Mouse (Mus musculus): ENCODE measurements around the gene Nol3. TPM values are rescaled to one million over a fixed set of nuclear protein-coding genes. Genes with fewer than 3 reads are reported as not detected.

The Nol3 gene
- total and polyA plus RNA-seq, 2 experiments from 2014 or later, result 2.6 to 6.9 TPM

GRCm38 (mm10) chr8:105241016-105241415, 34.9 kb upstream of the Nol3 start:
- no peak overlapping the region for H3K9ac ChIP-seq (replicated peaks; ENCODE audit: low read length)
- H3K36me3 ChIP-seq (ENCODE audit: insufficient read depth, low read length), result peaks cover 32% of the 10 kb centered on the region
- DNase-seq (ENCODE audit: low spot score), result no peak
- no peak overlapping the region for H3K4me3 ChIP-seq (ENCODE audit: low read length)
- no peak for ATAC-seq
- H3K4me2 ChIP-seq (ENCODE audit: low read depth, low read length), result no peak overlapping the region
- 96% methylated on average over 7 of the region's 7 CpGs for WGBS
- H3K27ac ChIP-seq, result no peak overlapping the region
- no peaks in the 10 kb centered on the region for H3K9me3 ChIP-seq (ENCODE audit: low read length)
- H3K4me1 ChIP-seq (ENCODE audit: insufficient read depth, low read length), result no peaks in the 10 kb centered on the region
- no peak for TF ChIP-seq CTCF (IDR thresholded peaks at IDR 0.05; ENCODE audit: low read depth)
- H3K27me3 ChIP-seq (ENCODE audit: insufficient read depth, low read length), result no peaks in the 10 kb centered on the region

- H3K4me2 ChIP-seq (ENCODE audit: low read depth, low read length), result no peak overlapping the region
- no peak overlapping the region for H3K27ac ChIP-seq
- TF ChIP-seq CTCF (IDR thresholded peaks at IDR 0.05; ENCODE audit: low read depth), result no peak
- no peak overlapping the region for H3K9ac ChIP-seq (replicated peaks; ENCODE audit: low read length)
- peaks cover 41% of the 10 kb centered on the region for H3K36me3 ChIP-seq (ENCODE audit: insufficient read depth, low read length)
- no peaks in the 10 kb centered on the region for H3K27me3 ChIP-seq (ENCODE audit: insufficient read depth, low read length)
- WGBS, result 93% methylated on average over 6 of the region's 6 CpGs
- H3K4me3 ChIP-seq (ENCODE audit: low read length), result no peak overlapping the region
- no peaks in the 10 kb centered on the region for H3K4me1 ChIP-seq (ENCODE audit: insufficient read depth, low read length)
- no peak for DNase-seq (ENCODE audit: low spot score)
- no peaks in the 10 kb centered on the region for H3K9me3 ChIP-seq (ENCODE audit: low read length)
- no peak for ATAC-seq
These were observed 24.0 kb upstream of the Nol3 start for GRCm38 (mm10) chr8:105251954-105252353.

GRCm38 (mm10) chr8:105252680-105253537, 23.0 kb upstream of the Nol3 start:
- DNase-seq (ENCODE audit: low spot score) (no peak), ATAC-seq (no peak)
- no peak for TF ChIP-seq CTCF (IDR thresholded peaks at IDR 0.05; ENCODE audit: low read depth)
- 88% methylated on average over 10 of the region's 10 CpGs for WGBS
- no peak overlapping the region for H3K4me2 ChIP-seq (ENCODE audit: low read depth, low read length)
- H3K27ac ChIP-seq, result no peak overlapping the region
- no peak overlapping the region for H3K9ac ChIP-seq (replicated peaks; ENCODE audit: low read length)
- H3K4me3 ChIP-seq (ENCODE audit: low read length), result no peak overlapping the region
- peaks cover 7% of the 10 kb centered on the region; the same call in 1 of the 2 replicates for H3K27me3 ChIP-seq (ENCODE audit: insufficient read depth, low read length)
- H3K4me1 ChIP-seq (ENCODE audit: insufficient read depth, low read length), result no peaks in the 10 kb centered on the region
- H3K36me3 ChIP-seq (ENCODE audit: insufficient read depth, low read length), result peaks cover 37% of the 10 kb centered on the region
- no peaks in the 10 kb centered on the region for H3K9me3 ChIP-seq (ENCODE audit: low read length)

GRCm38 (mm10) chr8:105253766-105254151, 22.2 kb upstream of the Nol3 start:
- peaks cover 9% of the 10 kb centered on the region; the same call in 1 of the 2 replicates for H3K27me3 ChIP-seq (ENCODE audit: insufficient read depth, low read length)
- peaks cover 35% of the 10 kb centered on the region for H3K36me3 ChIP-seq (ENCODE audit: insufficient read depth, low read length)
- WGBS, result 35% methylated on average over 20 of the region's 20 CpGs
- peak overlapping the region; percentile 99 for H3K4me2 ChIP-seq (ENCODE audit: low read depth, low read length)
- no peak for DNase-seq (ENCODE audit: low spot score)
- no peak for TF ChIP-seq CTCF (IDR thresholded peaks at IDR 0.05; ENCODE audit: low read depth)
- H3K4me1 ChIP-seq (ENCODE audit: insufficient read depth, low read length), result no peaks in the 10 kb centered on the region
- peak overlapping the region; percentile 54; the same call in 1 of the 2 replicates for H3K27ac ChIP-seq
- H3K9me3 ChIP-seq (ENCODE audit: low read length), result no peaks in the 10 kb centered on the region
- ATAC-seq, result peak; percentile 43
- peak overlapping the region; percentile 61 for H3K4me3 ChIP-seq (ENCODE audit: low read length)
- peak overlapping the region; percentile 68; the same call in 1 of the 2 replicates for H3K9ac ChIP-seq (replicated peaks; ENCODE audit: low read length)

- Histone ChIP-seq H3K9me3 (ENCODE audit: low read length) (no peaks in the 10 kb centered on the region), H3K36me3 (ENCODE audit: insufficient read depth, low read length) (peaks cover 29% of the 10 kb centered on the region), H3K27ac (peak overlapping the region; percentile 76), H3K27me3 (ENCODE audit: insufficient read depth, low read length) (peaks cover 9% of the 10 kb centered on the region; the same call in 1 of the 2 replicates), H3K4me2 (ENCODE audit: low read depth, low read length) (peak overlapping the region; percentile 99), H3K4me3 (ENCODE audit: low read length) (peak overlapping the region; percentile 61), H3K4me1 (ENCODE audit: insufficient read depth, low read length) (peaks cover 4% of the 10 kb centered on the region; the same call in 1 of the 2 replicates), H3K9ac (replicated peaks; ENCODE audit: low read length) (peak overlapping the region; percentile 68)
- TF ChIP-seq CTCF (IDR thresholded peaks at IDR 0.05; ENCODE audit: low read depth), result peak; percentile 84
- DNase-seq (ENCODE audit: low spot score) (peak; percentile 94), ATAC-seq (peak; percentile 85)
- under 1% methylated on average over 63 of the region's 74 CpGs for WGBS
These were observed 21.6 kb upstream of the Nol3 start for GRCm38 (mm10) chr8:105254152-105254965.

- ATAC-seq (peak; percentile 30; the same call in 1 of the 2 replicates), DNase-seq (ENCODE audit: low spot score) (peak; percentile 38)
- peak within 1 kb of the TSS; percentile 68 for H3K9ac ChIP-seq (replicated peaks; ENCODE audit: low read length)
- TF ChIP-seq CTCF (IDR thresholded peaks at IDR 0.05; ENCODE audit: low read depth), result no peak
- peaks cover 23% of the 10 kb centered on the region for H3K36me3 ChIP-seq (ENCODE audit: insufficient read depth, low read length)
- peak within 1 kb of the TSS; percentile 61 for H3K4me3 ChIP-seq (ENCODE audit: low read length)
- H3K4me1 ChIP-seq (ENCODE audit: insufficient read depth, low read length), result peaks cover 10% of the 10 kb centered on the region
- H3K9me3 ChIP-seq (ENCODE audit: low read length), result no peaks in the 10 kb centered on the region
- 1% methylated on average over 14 of the region's 14 CpGs for WGBS
- peak within 1 kb of the TSS; percentile 99 for H3K4me2 ChIP-seq (ENCODE audit: low read depth, low read length)
- H3K27me3 ChIP-seq (ENCODE audit: insufficient read depth, low read length), result peaks cover 9% of the 10 kb centered on the region; the same call in 1 of the 2 replicates
- H3K27ac ChIP-seq, result peak within 1 kb of the TSS; percentile 76
These were observed 21.0 kb upstream of the Nol3 start, which contains the start of gene B3gnt9 for GRCm38 (mm10) chr8:105254966-105255350. Gene B3gnt9, minus strand, starts transcription at chr8:105255153.

Measured in hindbrain, postnatal 0 days (tissue).